Mouse (Mus musculus): ENCODE results near the gene Slc9a2. TPM values are rescaled to one million over a fixed set of nuclear protein-coding genes. Genes with fewer than 3 reads are reported as not detected.
"Not testable (repeated sequence)": the region's sequence is repeated elsewhere in the genome, so short reads cannot be mapped to it uniquely, and the experiment has no call there.

The Slc9a2 gene
- polyA plus RNA-seq, 1 experiment from 2014 or later = 0.04 TPM

GRCm38 (mm10) chr1:40667442-40667841 lies 12.9 kb upstream of the Slc9a2 start:
- ATAC-seq (ENCODE audit: low read depth); H3K4me2 ChIP-seq; H3K36me3 ChIP-seq; H3K9ac ChIP-seq; H3K4me1 ChIP-seq (replicated peaks); H3K9me3 ChIP-seq; H3K27ac ChIP-seq (replicated peaks); H3K27me3 ChIP-seq; H3K4me3 ChIP-seq: not testable (repeated sequence)
- WGBS = 11% methylated on average over 3 of the region's 3 CpGs

GRCm38 (mm10) chr1:40670025-40670424 lies 10.3 kb upstream of the Slc9a2 start:
- no peak overlapping the region for H3K27ac ChIP-seq (replicated peaks)
- no peak for ATAC-seq (ENCODE audit: low read depth)
- H3K9me3 ChIP-seq = no peaks in the 10 kb centered on the region
- no peaks in the 10 kb centered on the region for H3K36me3 ChIP-seq
- H3K4me2 ChIP-seq = no peak overlapping the region
- WGBS = 90% methylated on average over 3 of the region's 3 CpGs
- H3K4me1 ChIP-seq (replicated peaks) = no peaks in the 10 kb centered on the region
- no peak overlapping the region for H3K4me3 ChIP-seq
- H3K27me3 ChIP-seq = no peaks in the 10 kb centered on the region
- H3K9ac ChIP-seq = no peak overlapping the region

GRCm38 (mm10) chr1:40671490-40671889 lies 8.9 kb upstream of the Slc9a2 start:
- H3K27ac ChIP-seq (replicated peaks) = no peak overlapping the region
- H3K36me3 ChIP-seq = no peaks in the 10 kb centered on the region
- no peak overlapping the region for H3K9ac ChIP-seq
- no peaks in the 10 kb centered on the region for H3K4me1 ChIP-seq (replicated peaks)
- H3K4me2 ChIP-seq = no peak overlapping the region
- no peak overlapping the region for H3K4me3 ChIP-seq
- no peaks in the 10 kb centered on the region for H3K27me3 ChIP-seq
- H3K9me3 ChIP-seq = no peaks in the 10 kb centered on the region
- ATAC-seq (ENCODE audit: low read depth) = no peak
- WGBS = 94% methylated on average over 4 of the region's 4 CpGs

GRCm38 (mm10) chr1:40677306-40677705 lies 3.1 kb upstream of the Slc9a2 start:
- 58% methylated on average over 5 of the region's 5 CpGs for WGBS
- peaks cover 51% of the 10 kb centered on the region for H3K27me3 ChIP-seq
- H3K9me3 ChIP-seq = no peaks in the 10 kb centered on the region

GRCm38 (mm10) chr1:40680868-40681698 lies 709 bp downstream of the Slc9a2 start:
- peaks cover 21% of the 10 kb centered on the region for H3K4me1 ChIP-seq (replicated peaks)
- peak; percentile 80 for ATAC-seq (ENCODE audit: low read depth)

More at GRCm38 (mm10) chr1:40677306-40677705, 3.1 kb upstream of the Slc9a2 start:
- Histone ChIP-seq H3K4me1 (replicated peaks) (peaks cover 21% of the 10 kb centered on the region), H3K4me3 (no peak overlapping the region), H3K36me3 (no peaks in the 10 kb centered on the region), H3K4me2 (no peak overlapping the region), H3K27ac (replicated peaks) (no peak overlapping the region), H3K9ac (no peak overlapping the region)
- no peak for ATAC-seq (ENCODE audit: low read depth)

GRCm38 (mm10) chr1:40681699-40682510 lies 1.5 kb downstream of the Slc9a2 start:
- peak overlapping the region; percentile 63 for H3K4me3 ChIP-seq
- peaks cover 21% of the 10 kb centered on the region for H3K4me1 ChIP-seq (replicated peaks)
- H3K9me3 ChIP-seq = no peaks in the 10 kb centered on the region
- peak overlapping the region; percentile 99 for H3K4me2 ChIP-seq
- H3K27me3 ChIP-seq = peaks cover 72% of the 10 kb centered on the region
- H3K27ac ChIP-seq (replicated peaks) = no peak overlapping the region
- peak overlapping the region; percentile 69 for H3K9ac ChIP-seq
- 4% methylated on average over 44 of the region's 44 CpGs for WGBS
- no peaks in the 10 kb centered on the region for H3K36me3 ChIP-seq
- ATAC-seq (ENCODE audit: low read depth) = peak; percentile 71

More at GRCm38 (mm10) chr1:40680868-40681698, 709 bp downstream of the Slc9a2 start:
- Histone ChIP-seq H3K27ac (replicated peaks) (no peak overlapping the region), H3K9ac (peak overlapping the region; percentile 69), H3K27me3 (peaks cover 72% of the 10 kb centered on the region), H3K9me3 (no peaks in the 10 kb centered on the region), H3K4me3 (peak overlapping the region; percentile 63), H3K4me2 (peak overlapping the region; percentile 99), H3K36me3 (no peaks in the 10 kb centered on the region)
- under 1% methylated on average over 56 of the region's 90 CpGs for WGBS

- H3K36me3 ChIP-seq = no peaks in the 10 kb centered on the region
- no peaks in the 10 kb centered on the region for H3K4me1 ChIP-seq (replicated peaks)
Measured at GRCm38 (mm10) chr1:40694296-40694695, 13.9 kb downstream of the Slc9a2 start.

GRCm38 (mm10) chr1:40696436-40696835 lies 16.1 kb downstream of the Slc9a2 start:
- Histone ChIP-seq H3K4me2 (no peak overlapping the region), H3K4me3 (no peak overlapping the region), H3K36me3 (no peaks in the 10 kb centered on the region), H3K27ac (replicated peaks) (no peak overlapping the region), H3K9ac (no peak overlapping the region), H3K4me1 (replicated peaks) (no peaks in the 10 kb centered on the region), H3K27me3 (no peaks in the 10 kb centered on the region), H3K9me3 (no peaks in the 10 kb centered on the region)
- ATAC-seq (ENCODE audit: low read depth) = no peak
- 88% methylated on average over 3 of the region's 3 CpGs for WGBS

More at GRCm38 (mm10) chr1:40694296-40694695, 13.9 kb downstream of the Slc9a2 start:
- no peak overlapping the region for H3K9ac ChIP-seq
- ATAC-seq (ENCODE audit: low read depth) = no peak
- H3K9me3 ChIP-seq = no peaks in the 10 kb centered on the region
- no peaks in the 10 kb centered on the region for H3K27me3 ChIP-seq
- no peak overlapping the region for H3K27ac ChIP-seq (replicated peaks)
- no peak overlapping the region for H3K4me3 ChIP-seq
- 90% methylated on average over 13 of the region's 13 CpGs for WGBS
- H3K4me2 ChIP-seq = no peak overlapping the region

GRCm38 (mm10) chr1:40705099-40705498 lies 24.7 kb downstream of the Slc9a2 start:
- Histone ChIP-seq H3K4me2 (no peak overlapping the region), H3K9ac (no peak overlapping the region), H3K4me1 (replicated peaks) (no peaks in the 10 kb centered on the region), H3K27me3 (no peaks in the 10 kb centered on the region), H3K9me3 (no peaks in the 10 kb centered on the region), H3K4me3 (no peak overlapping the region), H3K36me3 (no peaks in the 10 kb centered on the region), H3K27ac (replicated peaks) (no peak overlapping the region)
- 96% methylated on average over 4 of the region's 4 CpGs for WGBS
- no peak for ATAC-seq (ENCODE audit: low read depth)

- 77% methylated on average over 9 of the region's 9 CpGs for WGBS
- Histone ChIP-seq H3K27me3 (no peaks in the 10 kb centered on the region), H3K4me3 (no peak overlapping the region), H3K27ac (replicated peaks) (no peak overlapping the region), H3K36me3 (no peaks in the 10 kb centered on the region), H3K9ac (no peak overlapping the region), H3K9me3 (no peaks in the 10 kb centered on the region), H3K4me1 (replicated peaks) (no peaks in the 10 kb centered on the region), H3K4me2 (no peak overlapping the region)
- ATAC-seq (ENCODE audit: low read depth) = no peak
Measured at GRCm38 (mm10) chr1:40714950-40715349, 34.6 kb downstream of the Slc9a2 start.

GRCm38 (mm10) chr1:40726051-40726450 lies 45.7 kb downstream of the Slc9a2 start:
- Histone ChIP-seq H3K36me3 (no peaks in the 10 kb centered on the region), H3K27me3 (no peaks in the 10 kb centered on the region), H3K9me3 (no peaks in the 10 kb centered on the region), H3K4me2 (no peak overlapping the region), H3K27ac (replicated peaks) (no peak overlapping the region), H3K4me1 (replicated peaks) (no peaks in the 10 kb centered on the region), H3K4me3 (no peak overlapping the region), H3K9ac (no peak overlapping the region)
- no peak for ATAC-seq (ENCODE audit: low read depth)
- 83% methylated on average over 10 of the region's 10 CpGs for whole genome bisulfite sequencing

- Histone ChIP-seq H3K36me3 (no peaks in the 10 kb centered on the region), H3K4me3 (no peak overlapping the region), H3K4me1 (replicated peaks) (no peaks in the 10 kb centered on the region), H3K9me3 (no peaks in the 10 kb centered on the region), H3K27ac (replicated peaks) (no peak overlapping the region), H3K4me2 (no peak overlapping the region), H3K9ac (no peak overlapping the region), H3K27me3 (no peaks in the 10 kb centered on the region)
- no peak for ATAC-seq (ENCODE audit: low read depth)
- 90% methylated on average over 7 of the region's 7 CpGs for WGBS
Measured at GRCm38 (mm10) chr1:40727404-40727803, 47.0 kb downstream of the Slc9a2 start.
